Mouse (Mus musculus) limb, embryonic 10.5 days (tissue): ENCODE measurements around the gene Gcc1. TPM values are rescaled to one million over a fixed set of nuclear protein-coding genes. Genes with fewer than 3 reads are reported as not detected.

Source experiments
- DNase-seq: peaks from one replicate; pipeline ENCODE4 v3.0.0-alpha.2; 2017; ENCODE audit warnings: low spot score
- H3K27ac ChIP-seq: fragments of 300-500 bp; sonication (generic); 2 replicates; pipeline ENCODE4 v1.5.1; 2016; ENCODE audit warnings: mild to moderate bottlenecking
- H3K27me3 ChIP-seq: fragments of 300-500 bp; sonication (generic); 2 replicates; pipeline ENCODE4 v1.6.1; 2016; ENCODE audit warnings: low read depth, mild to moderate bottlenecking; ENCODE audit not compliant: poor library complexity, severe bottlenecking
- H3K36me3 ChIP-seq: fragments of 300-500 bp; sonication (generic); 2 replicates; pipeline ENCODE4 v1.6.1; 2016; ENCODE audit warnings: mild to moderate bottlenecking, moderate library complexity
- H3K4me1 ChIP-seq: fragments of 300-500 bp; sonication (generic); 2 replicates; pipeline ENCODE4 v1.6.1; 2016
- H3K4me3 ChIP-seq: fragments of 300-500 bp; sonication (generic); 2 replicates; pipeline ENCODE4 v1.5.1; 2016; ENCODE audit warnings: mild to moderate bottlenecking, moderate library complexity
- H3K9me3 ChIP-seq: fragments of 300-500 bp; sonication (generic); replicated peaks from 2 replicates; pipeline ENCODE4 v1.6.1; 2016; ENCODE audit warnings: mild to moderate bottlenecking
- WGBS: fragments of 180-500 bp; shearing (Covaris S2); methylation state at CpG from one replicate; pipeline ENCODE4 v1.1.7; 2016; 5-methylcytosine and 5-hydroxymethylcytosine counted together
- polyA plus RNA-seq: library from polyadenylated mRNA; unstranded; fragments of >200 nt; fragmentation: Nextera tagmentation; extraction: Ambion mirVana; gene quantifications from 2 replicates; pipeline ENCODE4 v1.2.1, GENCODE M21; 2016

The Gcc1 gene
- polyA plus RNA-seq: 8.3 and 10.7 TPM in 2 replicates

DNA sequence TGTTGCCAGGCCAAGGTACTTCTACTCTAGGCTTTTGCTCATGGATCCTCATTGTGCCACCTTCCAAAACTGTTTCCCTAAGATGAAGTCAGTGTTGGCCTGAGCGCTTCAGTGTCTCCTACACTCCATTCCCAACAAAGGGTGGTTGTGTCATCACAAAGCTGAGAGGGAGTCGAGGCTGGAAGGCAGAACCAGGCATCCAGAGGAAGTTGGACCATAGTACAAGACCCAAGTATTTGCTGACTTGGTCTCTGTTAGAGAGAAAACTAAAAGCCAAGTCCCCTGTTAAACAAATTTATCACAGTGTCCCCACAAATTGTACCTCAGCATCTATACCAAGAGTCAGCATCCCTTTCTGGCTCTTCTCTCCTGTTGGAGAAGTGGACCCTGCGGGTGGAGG, at the start of gene Gcc1:
Gene Gcc1, minus strand, starts transcription at position 101 of the 400 bp plus-strand sequence.
- WGBS: 88% methylated on average over 3 of the region's 3 CpGs
- H3K27ac ChIP-seq: no peak within 1 kb of the TSS
- H3K27me3 ChIP-seq: no peaks in the 10 kb centered on the region
- peaks cover 9% of the 10 kb centered on the region for H3K4me1 ChIP-seq
- no peaks in the 10 kb centered on the region for H3K9me3 ChIP-seq
- peaks cover 27% of the 10 kb centered on the region for H3K36me3 ChIP-seq
- DNase-seq: no peak
- no peak within 1 kb of the TSS for H3K4me3 ChIP-seq

DNA sequence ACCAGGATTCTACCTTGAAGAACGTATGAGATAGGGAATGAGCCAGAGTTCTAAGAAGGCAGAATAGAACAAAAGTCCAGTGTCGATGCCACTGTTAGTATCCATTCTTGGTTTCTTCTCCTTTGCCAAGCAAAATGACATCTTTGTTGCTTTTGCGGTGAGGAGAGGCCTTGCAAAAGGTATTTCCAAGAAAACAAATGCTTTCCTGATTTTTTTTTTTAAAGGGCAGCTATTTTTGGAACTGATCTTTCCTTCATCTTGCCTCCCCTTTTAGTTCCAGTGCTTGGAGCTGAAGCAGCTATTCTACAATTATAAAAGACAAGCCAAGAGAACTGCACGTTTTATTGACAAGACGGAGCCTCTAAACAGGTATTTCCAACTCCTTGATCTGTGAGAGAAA, 46.6 kb upstream of the Gcc1 start, which contains the start of gene Snd1:
Gene Snd1, plus strand, starts transcription at position 301 of the 400 bp plus-strand sequence.
- no peak for DNase-seq
- Histone ChIP-seq H3K27me3 (no peaks in the 10 kb centered on the region), H3K4me1 (peaks cover 7% of the 10 kb centered on the region), H3K27ac (no peak within 1 kb of the TSS), H3K4me3 (no peak within 1 kb of the TSS), H3K9me3 (no peaks in the 10 kb centered on the region), H3K36me3 (no peaks in the 10 kb centered on the region)
- WGBS: 90% methylated on average over 5 of the region's 5 CpGs

DNA sequence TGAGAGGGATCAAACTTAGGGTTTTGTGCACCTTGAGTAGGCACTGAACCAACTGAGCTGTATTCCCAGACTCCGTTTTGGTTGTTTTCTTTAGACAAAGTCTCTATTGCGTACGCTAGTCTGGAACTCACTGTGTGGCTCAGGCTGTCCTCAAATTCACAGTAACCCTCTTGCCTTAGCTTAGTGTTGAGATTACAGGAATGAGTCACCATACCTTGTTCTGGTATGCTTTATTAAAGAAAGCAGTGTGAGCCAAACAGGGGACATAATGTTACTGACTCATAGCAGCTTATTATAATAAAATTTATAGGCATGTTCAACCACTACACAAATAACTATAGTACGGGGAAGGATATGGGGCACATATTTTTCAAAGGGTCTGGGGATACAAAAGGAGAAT, 46.0 kb upstream of the Gcc1 start:
- WGBS: 92% methylated on average over 4 of the region's 4 CpGs
- no peaks in the 10 kb centered on the region for H3K36me3 ChIP-seq
- H3K27ac ChIP-seq: no peak overlapping the region
- no peak for DNase-seq
- H3K4me1 ChIP-seq: peaks cover 5% of the 10 kb centered on the region
- H3K4me3 ChIP-seq: no peak overlapping the region
- H3K27me3 ChIP-seq: no peaks in the 10 kb centered on the region
- no peaks in the 10 kb centered on the region for H3K9me3 ChIP-seq

DNA sequence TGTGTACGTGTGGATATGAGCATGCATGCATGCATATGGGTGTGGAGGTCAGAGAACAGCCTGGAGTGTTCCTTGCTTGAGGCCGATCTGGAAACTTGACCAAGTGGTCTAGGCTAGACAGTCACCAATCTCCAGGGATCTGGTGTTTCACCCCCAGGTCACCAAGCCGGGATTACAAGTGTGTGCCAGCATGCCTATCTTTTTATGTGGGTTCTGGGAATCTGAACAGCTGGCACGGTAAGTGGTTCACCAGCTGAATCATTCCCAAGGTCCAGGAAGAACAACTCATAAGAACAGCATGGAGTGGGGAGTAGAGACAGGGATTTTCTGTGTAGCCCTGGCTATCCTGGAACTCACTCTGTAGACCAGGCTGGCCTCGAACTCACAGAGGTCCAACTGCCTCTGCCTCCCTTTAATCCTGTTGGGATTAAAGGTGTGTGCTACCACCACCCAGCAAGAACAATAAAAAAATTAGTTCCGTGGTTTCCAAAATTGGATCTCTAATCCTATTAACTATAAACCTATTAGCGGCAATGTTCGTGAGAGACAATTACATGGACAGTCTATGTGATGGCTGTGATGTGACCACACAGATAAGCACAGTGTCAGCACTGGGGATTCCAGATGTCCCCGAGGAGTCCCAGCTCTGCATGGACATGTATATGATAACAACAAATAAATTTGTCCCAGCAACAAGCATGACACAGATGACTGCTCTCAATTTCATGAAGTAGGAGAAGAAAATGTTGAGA, 43.3 kb upstream of the Gcc1 start:
- H3K4me1 ChIP-seq: no peaks in the 10 kb centered on the region
- no peak for DNase-seq
- no peaks in the 10 kb centered on the region for H3K27me3 ChIP-seq
- WGBS: 89% methylated on average over 9 of the region's 9 CpGs
- H3K27ac ChIP-seq: no peak overlapping the region
- H3K36me3 ChIP-seq: no peaks in the 10 kb centered on the region
- no peak overlapping the region for H3K4me3 ChIP-seq
- H3K9me3 ChIP-seq: no peaks in the 10 kb centered on the region

DNA sequence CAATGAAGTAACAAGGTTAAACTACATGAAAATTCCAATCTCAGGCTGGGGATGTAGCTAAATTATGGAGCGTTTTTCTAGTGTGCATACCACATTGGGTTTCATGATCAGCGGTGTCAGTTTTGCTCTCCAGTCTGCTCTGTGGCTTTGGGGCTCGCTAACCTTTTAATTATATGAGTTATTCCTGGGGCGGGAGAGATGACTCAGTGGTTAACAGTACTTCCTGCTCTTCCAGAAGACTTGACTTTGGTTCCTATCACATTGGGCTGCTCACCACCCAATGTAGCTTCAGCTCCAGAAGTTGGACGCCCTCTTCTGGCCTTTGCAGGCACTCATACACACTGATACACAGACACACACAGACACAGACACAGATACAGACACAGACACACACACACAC, 42.4 kb upstream of the Gcc1 start:
- Histone ChIP-seq H3K9me3 (no peaks in the 10 kb centered on the region), H3K27me3 (no peaks in the 10 kb centered on the region), H3K4me3 (no peak overlapping the region), H3K4me1 (no peaks in the 10 kb centered on the region), H3K36me3 (no peaks in the 10 kb centered on the region), H3K27ac (no peak overlapping the region)
- no peak for DNase-seq
- WGBS: 86% methylated on average over 5 of the region's 5 CpGs

DNA sequence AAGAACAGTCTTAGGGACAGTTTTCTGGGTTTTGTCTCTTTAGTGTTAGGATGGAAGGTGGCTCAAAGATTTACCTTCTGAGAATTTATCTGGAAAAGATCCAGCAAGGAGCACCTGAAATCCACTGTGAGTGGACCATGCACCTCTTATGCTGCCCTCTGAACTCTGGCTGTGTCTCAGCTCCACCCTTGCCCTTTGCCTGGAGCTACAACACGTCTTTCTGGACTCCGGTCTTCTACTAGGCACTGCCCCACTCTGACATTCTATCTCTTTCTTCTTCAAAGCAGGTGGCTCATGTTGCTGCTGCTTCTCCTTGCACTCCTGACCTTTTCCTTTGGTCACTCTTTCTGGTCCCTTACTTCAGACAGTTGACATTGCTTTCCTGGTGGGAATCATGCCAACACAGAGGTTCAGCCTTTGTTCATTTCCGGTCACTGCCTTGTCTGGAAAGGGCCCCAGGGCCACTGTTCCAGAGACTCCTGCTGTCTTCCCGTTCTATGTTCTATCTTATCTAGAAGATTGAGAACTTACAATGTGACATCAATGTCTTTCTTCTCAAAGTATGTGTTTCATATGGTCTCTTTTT, 41.9 kb upstream of the Gcc1 start:
- Histone ChIP-seq H3K27me3 (no peaks in the 10 kb centered on the region), H3K27ac (no peak overlapping the region), H3K36me3 (no peaks in the 10 kb centered on the region), H3K4me1 (no peaks in the 10 kb centered on the region), H3K9me3 (no peaks in the 10 kb centered on the region), H3K4me3 (no peak overlapping the region)
- DNase-seq: no peak
- 71% methylated on average over 4 of the region's 4 CpGs for WGBS

DNA sequence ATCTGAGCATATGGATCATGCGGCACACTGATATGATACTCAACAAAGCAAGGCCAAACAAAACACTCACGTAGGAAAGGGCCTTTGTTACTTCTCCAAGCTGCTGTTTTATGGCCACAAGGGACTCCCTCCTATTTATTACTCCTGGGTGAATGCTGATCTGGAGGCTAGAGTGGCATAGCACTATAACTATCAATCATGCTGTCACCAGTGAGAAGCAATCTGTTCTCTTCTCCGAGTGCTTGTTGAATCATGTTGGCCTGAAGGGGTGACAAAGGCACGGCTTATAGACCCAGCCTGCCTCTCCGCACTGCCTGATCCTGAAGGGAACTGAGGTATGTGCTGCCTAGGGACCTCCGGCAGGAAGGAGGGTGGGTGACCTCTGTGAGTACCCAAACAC, 36.4 kb upstream of the Gcc1 start:
- H3K27ac ChIP-seq: no peak overlapping the region
- H3K9me3 ChIP-seq: no peaks in the 10 kb centered on the region
- H3K27me3 ChIP-seq: no peaks in the 10 kb centered on the region
- no peak overlapping the region for H3K4me3 ChIP-seq
- no peak for DNase-seq
- H3K36me3 ChIP-seq: no peaks in the 10 kb centered on the region
- WGBS: 19% methylated on average over 6 of the region's 6 CpGs
- H3K4me1 ChIP-seq: peaks cover 6% of the 10 kb centered on the region

DNA sequence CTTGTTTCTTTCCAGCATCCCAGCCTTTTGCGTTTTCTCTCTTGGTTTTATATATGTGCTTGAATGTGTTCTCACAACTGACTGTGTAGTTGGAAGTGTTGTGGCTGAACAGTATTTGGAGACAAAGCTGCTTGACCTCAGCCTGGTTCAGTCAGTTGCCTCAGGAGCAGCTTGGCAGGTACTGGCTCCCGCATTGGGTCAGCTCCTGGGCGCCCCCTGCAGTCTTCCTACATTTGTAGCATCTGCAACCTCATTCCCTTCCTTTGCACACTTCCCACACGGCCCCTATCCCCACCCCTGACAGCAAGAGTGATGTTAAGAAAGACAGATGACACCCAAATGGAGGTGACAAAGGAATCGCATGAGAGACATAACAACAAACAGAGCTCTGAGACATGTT, 32.3 kb upstream of the Gcc1 start:
- no peaks in the 10 kb centered on the region for H3K27me3 ChIP-seq
- H3K4me3 ChIP-seq: no peak overlapping the region
- H3K27ac ChIP-seq: no peak overlapping the region
- H3K9me3 ChIP-seq: no peaks in the 10 kb centered on the region
- DNase-seq: peak; percentile 60
- peaks cover 6% of the 10 kb centered on the region for H3K4me1 ChIP-seq
- H3K36me3 ChIP-seq: no peaks in the 10 kb centered on the region
- 4% methylated on average over 5 of the region's 5 CpGs for WGBS

DNA sequence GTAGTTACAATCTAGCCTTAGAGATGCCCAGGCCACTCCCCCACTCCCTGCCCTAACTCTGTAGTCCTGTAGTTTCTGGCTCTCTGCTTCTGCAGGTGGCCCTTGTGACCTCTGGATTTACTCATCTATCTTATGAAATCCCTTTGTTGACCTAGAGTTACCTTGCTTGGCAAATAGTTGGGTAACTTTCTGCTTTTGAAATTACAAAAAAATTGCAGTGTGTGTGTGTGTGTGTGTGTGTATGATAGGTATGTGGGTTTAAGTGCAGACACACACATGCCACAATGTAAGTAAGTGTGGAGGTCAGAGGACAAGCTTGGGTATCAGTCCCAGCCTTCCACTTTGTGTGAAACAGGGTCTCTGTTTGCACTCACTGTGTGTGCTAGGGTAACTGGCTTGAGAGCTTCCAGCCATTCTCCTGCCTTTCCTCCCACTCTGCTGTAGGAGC, 31.1 kb upstream of the Gcc1 start:
- Histone ChIP-seq H3K36me3 (no peaks in the 10 kb centered on the region), H3K27me3 (peaks cover under 1% of the 10 kb centered on the region; the same call in 1 of the 2 replicates), H3K27ac (no peak overlapping the region), H3K9me3 (no peaks in the 10 kb centered on the region), H3K4me3 (no peak overlapping the region), H3K4me1 (no peaks in the 10 kb centered on the region; the same call in 1 of the 2 replicates)
- DNase-seq: no peak

DNA sequence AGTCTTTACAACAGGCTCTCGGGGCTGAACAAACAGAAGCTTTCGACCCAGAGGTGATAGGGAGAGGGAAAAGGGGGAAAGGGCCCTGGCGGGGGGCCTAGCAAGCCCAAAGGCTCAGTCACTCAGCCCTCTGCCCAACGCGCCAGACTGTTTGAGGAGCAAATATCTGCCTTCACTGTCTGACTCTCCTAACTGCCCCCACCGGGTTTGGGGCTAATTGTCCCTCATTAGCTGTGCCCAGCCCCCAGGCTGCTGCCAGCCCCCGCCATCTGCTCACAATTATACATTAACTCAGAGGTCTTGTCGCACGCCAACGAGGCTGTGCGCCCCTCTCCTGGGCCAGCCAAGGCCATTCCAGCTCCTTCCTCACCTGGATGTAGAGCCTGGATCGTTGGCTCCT, 22.8 kb upstream of the Gcc1 start:
- peaks cover 10% of the 10 kb centered on the region for H3K4me1 ChIP-seq
- H3K4me3 ChIP-seq: 0 out of 2 replicates have a peak overlapping the region, but pooled peaks have one; percentile 30
- WGBS: 2% methylated on average over 12 of the region's 12 CpGs
- H3K27ac ChIP-seq: no peak overlapping the region
- peak; percentile 40 for DNase-seq
- H3K27me3 ChIP-seq: peaks cover 55% of the 10 kb centered on the region
- H3K9me3 ChIP-seq: no peaks in the 10 kb centered on the region
- H3K36me3 ChIP-seq: no peaks in the 10 kb centered on the region

DNA sequence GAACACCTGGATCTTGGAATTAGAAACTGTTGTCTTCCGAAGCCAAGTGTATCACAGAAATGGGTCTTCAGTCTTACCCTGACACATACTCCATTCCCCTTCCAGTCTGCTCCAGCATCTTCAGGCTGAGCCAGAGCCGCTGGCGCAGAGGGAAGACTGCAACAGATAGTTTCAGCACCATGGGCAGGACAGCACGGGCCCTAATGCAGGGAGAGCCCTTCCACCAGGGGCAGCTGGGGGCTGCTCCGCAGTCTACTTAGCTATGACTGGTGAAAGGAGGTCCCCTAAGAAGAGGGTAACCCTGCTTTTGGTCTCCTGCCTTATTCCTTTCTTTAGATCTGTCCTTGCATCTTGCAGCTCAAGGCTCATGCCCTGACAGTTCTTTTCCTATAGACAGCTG, 22.3 kb upstream of the Gcc1 start:
- H3K9me3 ChIP-seq: no peaks in the 10 kb centered on the region
- H3K4me3 ChIP-seq: no peak overlapping the region
- no peak overlapping the region for H3K27ac ChIP-seq
- peak; percentile 36 for DNase-seq
- peaks cover 55% of the 10 kb centered on the region for H3K27me3 ChIP-seq
- WGBS: 18% methylated on average over 5 of the region's 5 CpGs
- peaks cover 10% of the 10 kb centered on the region for H3K4me1 ChIP-seq
- H3K36me3 ChIP-seq: no peaks in the 10 kb centered on the region

DNA sequence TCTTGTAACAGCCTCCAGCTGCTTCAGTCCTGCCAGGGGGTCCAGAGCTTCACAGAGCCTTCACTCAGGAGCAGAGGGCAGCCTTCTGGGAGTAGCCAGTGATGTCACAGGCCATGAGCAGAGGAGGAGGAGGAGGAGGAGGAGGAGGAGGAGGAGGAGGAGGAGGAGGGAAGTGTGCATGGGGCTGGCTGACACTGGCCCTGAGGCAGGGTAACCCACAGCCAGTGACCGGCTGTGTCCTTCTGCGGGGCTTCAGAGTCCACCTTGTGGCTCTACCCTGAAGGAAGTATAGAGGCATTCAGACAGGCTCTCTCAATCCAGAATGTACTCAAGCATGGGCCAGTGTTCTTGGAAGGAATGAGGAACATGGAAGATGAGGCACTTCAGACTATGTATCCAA, 21.1 kb upstream of the Gcc1 start, which contains the start of gene Pax4:
Gene Pax4, minus strand, starts transcription at position 101 of the 400 bp plus-strand sequence.
- H3K4me3 ChIP-seq: no peak within 1 kb of the TSS
- DNase-seq: no peak
- H3K27ac ChIP-seq: no peak within 1 kb of the TSS
- peaks cover 10% of the 10 kb centered on the region for H3K4me1 ChIP-seq
- no peaks in the 10 kb centered on the region for H3K9me3 ChIP-seq
- WGBS: 88% methylated on average over 2 of the region's 2 CpGs
- H3K27me3 ChIP-seq: peaks cover 55% of the 10 kb centered on the region
- H3K36me3 ChIP-seq: no peaks in the 10 kb centered on the region

DNA sequence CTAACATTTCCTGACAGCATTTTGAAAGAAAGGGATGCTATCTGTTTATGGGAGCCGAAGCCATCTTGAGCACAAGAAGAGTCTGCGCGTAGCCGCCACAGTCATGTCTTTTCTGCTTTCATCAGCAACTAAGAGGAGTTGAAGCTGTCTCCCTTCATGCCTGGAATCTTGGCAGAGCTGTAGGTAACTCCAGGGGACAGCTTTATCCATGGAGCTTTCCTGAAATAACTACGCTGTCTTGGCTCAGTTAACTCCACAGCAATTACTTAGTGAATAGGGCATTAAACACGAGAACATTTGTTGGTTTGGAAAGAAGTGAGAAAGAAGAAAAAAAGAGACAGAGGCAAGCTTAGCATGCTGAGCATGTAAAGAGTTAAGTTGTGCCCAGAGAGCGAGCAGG, 19.7 kb upstream of the Gcc1 start:
- 85% methylated on average over 7 of the region's 7 CpGs for WGBS
- no peak overlapping the region for H3K27ac ChIP-seq
- H3K4me3 ChIP-seq: no peak overlapping the region
- no peaks in the 10 kb centered on the region for H3K9me3 ChIP-seq
- H3K4me1 ChIP-seq: peaks cover 10% of the 10 kb centered on the region
- H3K27me3 ChIP-seq: peaks cover 42% of the 10 kb centered on the region
- no peak for DNase-seq
- no peaks in the 10 kb centered on the region for H3K36me3 ChIP-seq
